Mouse (Mus musculus): ENCODE measurements around the gene Anxa2. TPM values are rescaled to one million over a fixed set of nuclear protein-coding genes. Genes with fewer than 3 reads are reported as not detected.

Anxa2 gene
- total RNA-seq, 1 experiment from 2014 or later = 335 TPM

DNA sequence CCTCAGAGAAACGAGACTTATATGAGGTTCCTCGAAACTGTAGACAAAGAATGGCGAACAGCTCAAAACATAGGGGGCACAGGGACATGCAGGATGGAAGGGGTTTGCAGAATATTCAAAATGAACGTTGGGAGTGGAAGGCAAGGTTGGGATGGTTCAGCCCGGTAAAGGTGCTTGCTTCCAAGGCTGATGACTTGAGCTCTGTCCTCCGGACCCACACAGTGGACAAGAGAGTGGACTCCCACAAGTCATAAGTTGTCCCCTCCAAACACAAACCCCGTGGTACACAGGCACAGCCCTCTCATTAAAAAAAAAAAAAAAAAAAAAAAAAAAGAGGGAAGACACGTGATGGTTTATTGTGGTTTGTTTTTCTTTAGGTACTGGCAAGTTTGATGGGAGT, 54.6 kb downstream of the Anxa2 start:
- DNase-seq = no peak

DNA sequence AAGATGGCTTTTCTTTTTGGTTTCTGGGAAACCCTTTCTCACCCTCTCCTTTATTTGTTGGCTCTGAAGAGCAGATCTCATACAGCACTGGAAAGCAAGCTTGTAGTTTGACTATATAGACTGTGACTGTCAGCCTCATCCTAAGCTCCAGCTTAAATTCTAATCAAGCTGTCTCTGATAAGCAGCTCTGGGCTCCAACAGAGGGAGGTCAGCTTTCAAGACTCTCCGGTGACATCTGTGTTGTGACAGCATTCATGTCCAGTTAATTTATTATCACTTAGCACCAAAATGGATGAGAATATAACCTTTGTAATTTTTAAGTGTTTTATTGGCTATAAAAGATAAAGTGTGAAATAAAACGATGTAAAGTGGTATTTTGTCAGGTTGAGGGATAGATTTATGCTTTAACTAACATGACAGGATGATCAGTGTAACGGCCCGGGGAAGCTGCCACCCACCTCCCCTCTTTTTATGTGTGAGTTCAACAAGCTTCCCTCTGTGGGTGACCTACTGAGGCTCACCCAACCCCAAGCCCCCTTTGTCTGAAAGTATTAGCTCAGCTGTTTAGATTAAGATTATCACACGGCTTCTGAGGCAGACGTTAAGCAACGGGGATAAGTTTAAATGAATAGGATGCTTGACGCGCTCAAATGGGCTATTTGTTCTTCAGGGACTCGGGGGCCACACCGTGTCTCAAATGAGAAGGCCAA, 58.6 kb downstream of the Anxa2 start:
- no peak for DNase-seq

- DNase-seq = no peak
Observed at GRCm38 (mm10) chr9:69512726-69513125, 59.3 kb downstream of the Anxa2 start.

DNA sequence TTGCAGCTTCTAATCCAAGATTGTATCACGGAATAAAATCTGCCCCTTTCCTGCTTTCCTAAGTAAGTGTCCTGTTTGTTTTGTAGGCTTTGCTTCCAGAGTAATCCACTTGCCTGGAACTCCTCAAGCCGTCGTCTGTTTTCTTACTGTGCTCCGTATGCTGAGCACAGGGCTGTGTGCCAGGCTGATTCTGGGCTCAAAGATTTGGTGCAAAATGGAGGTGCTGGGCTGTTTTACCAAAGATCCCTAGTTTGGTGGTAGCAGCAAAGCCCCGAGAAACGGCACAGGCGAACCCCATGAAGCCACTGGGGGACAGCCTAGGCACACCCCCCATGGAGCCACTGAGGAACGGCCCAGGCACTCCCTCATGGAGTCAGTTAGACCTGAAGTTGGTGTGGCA, 60.8 kb downstream of the Anxa2 start:
- no peak for DNase-seq

- DNase-seq = no peak
Observed at GRCm38 (mm10) chr9:69515416-69515815, 62.0 kb downstream of the Anxa2 start.

- DNase-seq = peak; percentile 25
Observed at GRCm38 (mm10) chr9:69517387-69518035, 64.1 kb downstream of the Anxa2 start.

Small RNAs within 50 kb of the gene (microRNA-seq; reads per million reads assigned to microRNA genes)
- gene Mir3109 = 3.4 to 3.8 reads per million in 2 experiments

Other genes starting within 250 kb of the Anxa2 start
- 14.3 and 16.3 TPM in 2 replicates for gene Ice2, start 55.7 kb upstream of the Anxa2 start, total RNA-seq (2021)